ENCODE assay signal across 13 mouse cellular contexts in genomic region chr14:110762588-110763220, GRCm38 (mm10). TPM values are rescaled to one million over a fixed set of nuclear protein-coding genes. Genes with fewer than 3 reads are reported as not detected.
DNase-seq lines count a peak whose midpoint lies in the region; ATAC-seq and TF ChIP-seq lines count a peak whose summit lies in the region.
"Had no signal": no experiment of that assay in that cellular context is flagged by ENCODE, and none has a peak within 500 bp of the region (broad histone marks: within the 10 kb centered on the region; RNA-seq: fewer than 3 reads in every experiment).

No protein-coding gene starts in this region.

- H3K4me3 ChIP-seq in forebrain, embryonic 13.5 days = no peak overlapping the region
- H3K4me3 ChIP-seq in forebrain, embryonic 15.5 days = no peak overlapping the region
- H3K4me3 ChIP-seq in liver, embryonic 14.5 days (ENCODE audit: insufficient read depth in 1 of 2, low read depth in 2 of 2, low read length in 2 of 2) = no peak overlapping the region
- no peak overlapping the region for H3K4me3 ChIP-seq in liver, embryonic 11.5 days (ENCODE audit: low read depth, low read length)
- H3K4me3 ChIP-seq: heart, embryonic 10.5 days; limb, embryonic 13.5 days had no signal

- WGBS in forebrain, embryonic 13.5 days = 21% methylated on average over 7 of the region's 7 CpGs
- 19% methylated on average over 7 of the region's 7 CpGs for WGBS in forebrain, embryonic 15.5 days
- 18% methylated on average over 7 of the region's 7 CpGs for WGBS in liver, embryonic 14.5 days (ENCODE audit: insufficient replicate concordance)
- WGBS in liver, embryonic 11.5 days = 17% methylated on average over 7 of the region's 7 CpGs

- H3K4me1 ChIP-seq in forebrain, embryonic 13.5 days = no peaks in the 10 kb centered on the region
- no peaks in the 10 kb centered on the region for H3K4me1 ChIP-seq in forebrain, embryonic 15.5 days
- H3K4me1 ChIP-seq in liver, embryonic 14.5 days (replicated peaks; ENCODE audit: control insufficient read depth in 2 of 2, insufficient read depth in 2 of 2, low read length in 1 of 2) = no peaks in the 10 kb centered on the region
- H3K4me1 ChIP-seq in liver, embryonic 11.5 days (replicated peaks; ENCODE audit: control insufficient read depth, insufficient read depth, low read length) = no peaks in the 10 kb centered on the region
- H3K4me1 ChIP-seq: heart, embryonic 10.5 days; limb, embryonic 13.5 days had no signal

- peak; percentile 33; the same call in 1 of the 2 replicates for TF ChIP-seq CTCF in liver, embryonic 14.5 days (IDR thresholded peaks at IDR 0.05; ENCODE audit: low read depth)

- no peak overlapping the region for H3K4me2 ChIP-seq in forebrain, embryonic 13.5 days
- H3K4me2 ChIP-seq in forebrain, embryonic 15.5 days (replicated peaks) = no peak overlapping the region
- H3K4me2 ChIP-seq in liver, embryonic 14.5 days (ENCODE audit: low read depth) = no peak overlapping the region
- H3K4me2 ChIP-seq in liver, embryonic 11.5 days = no peak overlapping the region
- H3K4me2 ChIP-seq: limb, embryonic 13.5 days had no signal

- DNase-seq in liver, embryonic 14.5 days (ENCODE audit: low read depth in 3 of 3, low spot score in 3 of 3) = no peak
- DNase-seq in liver, embryonic 11.5 days (ENCODE audit: low spot score) = no peak
- peak; percentile 12 for DNase-seq in adipocyte (ENCODE audit: low spot score)
- DNase-seq in mesoderm, embryonic 11.5 days (ENCODE audit: low read depth, low spot score) = peak; percentile 37
- DNase-seq in cerebellum, adult 11-12 months = no peak
- no peak for DNase-seq in adrenal gland, postnatal 10 days
- DNase-seq: kidney, postnatal 25 days; right cerebral cortex, postnatal 25 days; thymus, adult 18-20 months had no signal

- no peak overlapping the region for H3K27ac ChIP-seq in forebrain, embryonic 13.5 days
- no peak overlapping the region for H3K27ac ChIP-seq in forebrain, embryonic 15.5 days (replicated peaks)
- no peak overlapping the region for H3K27ac ChIP-seq in liver, embryonic 14.5 days
- H3K27ac ChIP-seq in liver, embryonic 11.5 days (ENCODE audit: low read depth, low read length) = no peak overlapping the region
- H3K27ac ChIP-seq: heart, embryonic 10.5 days; limb, embryonic 13.5 days had no signal

- no peaks in the 10 kb centered on the region for H3K36me3 ChIP-seq in forebrain, embryonic 13.5 days (ENCODE audit: poor library complexity, severe bottlenecking)
- H3K36me3 ChIP-seq in forebrain, embryonic 15.5 days = no peaks in the 10 kb centered on the region
- H3K36me3 ChIP-seq in liver, embryonic 14.5 days (replicated peaks; ENCODE audit: control insufficient read depth, insufficient read depth, low read depth) = no peaks in the 10 kb centered on the region
- no peaks in the 10 kb centered on the region for H3K36me3 ChIP-seq in liver, embryonic 11.5 days (ENCODE audit: control insufficient read depth, insufficient read depth, low read length)
- H3K36me3 ChIP-seq: heart, embryonic 10.5 days; limb, embryonic 13.5 days had no signal

- TF ChIP-seq EP300 in liver, embryonic 14.5 days (IDR thresholded peaks at IDR 0.05; ENCODE audit: low read depth) = no peak

- no peaks in the 10 kb centered on the region for H3K27me3 ChIP-seq in forebrain, embryonic 13.5 days
- no peaks in the 10 kb centered on the region for H3K27me3 ChIP-seq in forebrain, embryonic 15.5 days
- H3K27me3 ChIP-seq in liver, embryonic 14.5 days (ENCODE audit: control insufficient read depth, insufficient read depth, low read length) = no peaks in the 10 kb centered on the region
- H3K27me3 ChIP-seq in liver, embryonic 11.5 days (replicated peaks; ENCODE audit: control insufficient read depth, insufficient read depth, low read length) = no peaks in the 10 kb centered on the region
- H3K27me3 ChIP-seq: limb, embryonic 13.5 days had no signal

- no peaks in the 10 kb centered on the region for H3K9me3 ChIP-seq in forebrain, embryonic 13.5 days (replicated peaks)
- no peaks in the 10 kb centered on the region for H3K9me3 ChIP-seq in forebrain, embryonic 15.5 days
- H3K9me3 ChIP-seq in liver, embryonic 14.5 days (ENCODE audit: control insufficient read depth, low read length) = no peaks in the 10 kb centered on the region
- H3K9me3 ChIP-seq in liver, embryonic 11.5 days (ENCODE audit: control insufficient read depth, low read length) = no peaks in the 10 kb centered on the region
- H3K9me3 ChIP-seq: heart, embryonic 10.5 days; limb, embryonic 13.5 days had no signal

- ATAC-seq in forebrain, embryonic 13.5 days = 0 out of 2 replicates have a peak, but pooled peaks have one; percentile 62
- ATAC-seq in forebrain, embryonic 15.5 days (replicated peaks) = no peak
- ATAC-seq in liver, embryonic 14.5 days (ENCODE audit: insufficient read depth) = no peak
- ATAC-seq in liver, embryonic 11.5 days (replicated peaks; ENCODE audit: low FRiP score) = no peak

- no peak overlapping the region for H3K9ac ChIP-seq in forebrain, embryonic 13.5 days
- no peak overlapping the region for H3K9ac ChIP-seq in forebrain, embryonic 15.5 days (replicated peaks)
- H3K9ac ChIP-seq in liver, embryonic 14.5 days (replicated peaks) = no peak overlapping the region
- no peak overlapping the region for H3K9ac ChIP-seq in liver, embryonic 11.5 days (ENCODE audit: low read depth, low read length)
- H3K9ac ChIP-seq: limb, embryonic 13.5 days had no signal

RNA-seq across cellular contexts. Expression of gene Slitrk6, which starts 7.8 kb away (rescaled TPM):
- 0.79 and 1.0 TPM in 2 replicates for polyA plus RNA-seq in forebrain, embryonic 13.5 days (2015; fragmentation: Nextera tagmentation; extraction: Ambion mirVana)
- polyA plus RNA-seq in forebrain, embryonic 15.5 days (2015; fragmentation: Nextera tagmentation; extraction: Ambion mirVana) = 2.1 and 2.5 TPM in 2 replicates
- polyA plus RNA-seq in liver, embryonic 14.5 days (2012; rRNA removed) = 0.10 and 0.13 TPM in 2 replicates
- 0.05 and 0.09 TPM in 2 replicates for polyA plus RNA-seq in liver, embryonic 14.5 days (2014; fragmentation: Nextera tagmentation; extraction: Ambion mirVana)
- polyA plus RNA-seq in liver, embryonic 11.5 days (2014; fragmentation: Nextera tagmentation; extraction: Ambion mirVana) = 1.0 and 1.8 TPM in 2 replicates
- total RNA-seq in adrenal gland, postnatal 10 days (2021) = 1 to 10 TPM; 1.3 to 1.7 TPM

Comparison
In these comparisons a context has a peak if more than half of its experiments do, and no peak if none do; other contexts are left out.
1. DNase-seq: peak in adipocyte (single experiment) and mesoderm, embryonic 11.5 days (single experiment); none in liver, embryonic 14.5 days (0 of 3), liver, embryonic 11.5 days (single experiment), cerebellum, adult 11-12 months (single experiment) and adrenal gland, postnatal 10 days (single experiment).